Mouse (Mus musculus): ENCODE measurements around the gene Prkag1.

The Prkag1 gene

DNA sequence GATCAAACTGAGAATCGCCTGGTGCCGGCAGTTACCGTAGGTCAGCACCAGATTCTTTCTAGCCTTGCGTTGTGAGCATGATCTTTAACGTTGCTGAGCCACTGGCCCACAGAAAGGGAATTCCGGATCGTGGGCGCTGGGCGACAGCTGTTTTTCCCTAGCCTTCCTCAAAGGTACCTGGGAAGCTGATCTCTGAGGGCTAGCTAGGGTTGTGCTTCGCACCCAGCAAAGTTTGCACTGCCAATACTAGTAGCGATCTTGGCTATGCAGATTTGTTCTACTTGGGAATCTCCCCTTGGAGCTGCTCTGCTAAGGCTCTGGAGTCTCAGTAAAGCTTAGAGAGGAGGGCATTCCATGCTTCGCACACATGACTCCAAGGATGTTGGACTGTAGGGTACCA is 40.1 kb downstream of the Prkag1 start:
- DNase-seq = no peak

DNA sequence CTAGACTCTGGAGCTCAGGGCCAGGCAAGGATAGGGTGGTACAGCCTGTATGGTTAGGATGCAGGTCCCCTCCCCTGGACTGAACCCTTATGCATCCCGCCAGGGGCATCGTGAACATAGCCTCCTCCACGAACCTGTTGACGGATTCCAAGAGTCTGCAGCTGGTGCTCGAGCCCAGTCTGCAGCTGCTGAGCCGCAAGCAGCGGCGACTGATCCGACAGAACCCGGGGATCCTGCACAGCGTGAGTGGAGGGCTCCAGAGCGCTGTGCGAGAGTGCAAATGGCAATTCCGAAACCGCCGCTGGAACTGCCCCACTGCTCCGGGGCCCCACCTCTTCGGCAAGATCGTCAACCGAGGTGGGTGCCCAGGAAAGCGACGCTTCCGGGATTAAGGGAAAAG is 40.6 kb downstream of the Prkag1 start:
- DNase-seq = no peak

DNA sequence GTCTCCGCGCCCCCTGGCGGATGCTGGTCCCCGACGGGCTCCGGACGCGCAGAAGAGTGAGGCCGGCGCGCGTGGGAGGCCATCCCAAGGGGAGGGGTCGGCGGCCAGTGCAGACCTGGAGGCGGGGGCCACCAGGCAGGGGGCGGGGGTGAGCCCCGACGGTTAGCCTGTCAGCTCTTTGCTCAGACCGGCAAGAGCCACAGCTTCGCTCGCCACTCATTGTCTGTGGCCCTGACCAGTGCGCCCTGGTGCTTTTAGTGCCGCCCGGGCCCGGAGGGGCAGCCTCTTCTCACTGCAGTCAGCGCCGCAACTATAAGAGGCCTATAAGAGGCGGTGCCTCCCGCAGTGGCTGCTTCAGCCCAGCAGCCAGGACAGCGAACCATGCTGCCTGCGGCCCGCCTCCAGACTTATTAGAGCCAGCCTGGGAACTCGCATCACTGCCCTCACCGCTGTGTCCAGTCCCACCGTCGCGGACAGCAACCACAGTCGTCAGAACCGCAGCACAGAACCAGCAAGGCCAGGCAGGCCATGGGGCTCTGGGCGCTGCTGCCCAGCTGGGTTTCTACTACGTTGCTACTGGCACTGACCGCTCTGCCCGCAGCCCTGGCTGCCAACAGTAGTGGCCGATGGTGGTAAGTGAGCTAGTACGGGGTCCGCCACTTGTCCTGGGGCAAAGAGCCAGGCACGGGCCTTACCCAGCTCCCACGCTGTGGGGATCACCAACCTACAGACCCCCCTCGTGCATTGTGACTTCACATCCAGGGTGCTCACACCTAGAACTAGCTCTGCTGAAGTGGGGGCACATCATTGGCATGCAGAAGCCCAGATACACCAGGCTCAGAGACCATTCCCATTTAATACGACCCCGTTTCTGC is 41.4 kb downstream of the Prkag1 start, which contains the start of gene Wnt1:
TSS of gene Wnt1 (plus strand) at position 197 of the 875 bp plus-strand sequence.
- DNase-seq = no peak

DNA sequence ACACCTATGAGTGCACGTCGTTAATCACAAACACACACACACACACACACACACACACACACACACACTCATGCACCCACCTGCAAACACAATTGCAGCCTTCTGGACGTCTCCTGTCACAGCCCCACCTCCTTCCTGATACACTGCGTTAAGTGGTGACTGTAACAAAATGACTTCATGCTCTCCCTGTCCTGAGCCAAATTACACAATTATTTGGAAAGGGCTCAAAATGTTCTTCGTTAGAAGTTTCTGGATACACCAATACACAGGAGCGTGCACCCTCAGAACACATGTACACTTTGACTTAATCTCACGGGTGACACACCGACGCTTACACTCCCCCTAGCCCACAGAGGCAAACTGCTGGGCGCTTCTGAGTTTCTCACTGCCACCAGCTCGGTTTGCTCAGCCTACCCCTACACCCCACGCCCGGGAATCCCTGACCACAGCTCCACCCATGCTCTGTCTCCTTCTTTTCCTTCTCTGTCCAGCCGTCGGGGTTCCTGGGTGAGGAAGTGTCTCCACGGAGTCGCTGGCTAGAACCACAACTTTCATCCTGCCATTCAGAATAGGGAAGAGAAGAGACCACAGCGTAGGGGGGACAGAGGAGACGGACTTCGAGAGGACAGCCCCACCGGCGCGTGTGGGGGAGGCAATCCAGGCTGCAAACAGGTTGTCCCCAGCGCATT is 42.2 kb downstream of the Prkag1 start:
- no peak for DNase-seq

DNA sequence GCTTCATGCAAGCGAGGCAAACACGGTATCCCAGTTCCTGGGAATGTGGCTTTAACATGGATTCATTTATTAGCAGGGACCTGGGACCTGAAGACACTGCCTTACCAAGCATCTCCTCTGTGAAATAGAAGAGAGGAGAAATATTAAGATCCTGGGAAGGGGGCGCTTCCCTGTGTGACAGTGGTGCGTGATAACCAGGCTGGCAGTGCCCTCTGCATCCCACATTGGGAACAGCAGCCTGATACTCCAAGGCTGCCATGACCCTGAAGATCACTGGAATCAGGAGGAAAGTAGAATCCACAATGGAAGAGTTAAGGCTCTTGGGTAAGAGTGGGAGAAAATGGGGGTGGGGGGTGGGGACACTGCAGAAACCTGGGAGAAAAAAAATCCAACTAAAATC is 43.4 kb downstream of the Prkag1 start:
- no peak for DNase-seq

DNA sequence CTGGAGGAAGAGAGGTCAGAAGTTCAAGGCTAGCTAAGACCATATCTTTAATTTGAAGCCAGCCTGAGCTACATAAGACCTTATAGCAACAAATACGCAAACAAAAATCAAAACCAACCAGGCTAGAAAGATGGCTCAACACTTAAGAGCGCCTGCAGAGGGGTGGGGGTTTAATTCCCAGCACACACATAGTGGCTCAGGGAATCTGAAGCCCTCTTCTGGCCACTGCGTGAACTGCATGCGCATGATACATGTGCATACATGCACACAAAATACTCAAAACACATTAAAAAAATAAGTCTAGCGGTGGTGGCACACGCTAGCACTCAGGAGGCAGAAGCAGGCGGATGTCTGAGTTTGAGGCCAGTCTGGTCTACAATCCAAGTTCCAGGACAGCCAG is 45.6 kb downstream of the Prkag1 start:
- no peak for DNase-seq

DNA sequence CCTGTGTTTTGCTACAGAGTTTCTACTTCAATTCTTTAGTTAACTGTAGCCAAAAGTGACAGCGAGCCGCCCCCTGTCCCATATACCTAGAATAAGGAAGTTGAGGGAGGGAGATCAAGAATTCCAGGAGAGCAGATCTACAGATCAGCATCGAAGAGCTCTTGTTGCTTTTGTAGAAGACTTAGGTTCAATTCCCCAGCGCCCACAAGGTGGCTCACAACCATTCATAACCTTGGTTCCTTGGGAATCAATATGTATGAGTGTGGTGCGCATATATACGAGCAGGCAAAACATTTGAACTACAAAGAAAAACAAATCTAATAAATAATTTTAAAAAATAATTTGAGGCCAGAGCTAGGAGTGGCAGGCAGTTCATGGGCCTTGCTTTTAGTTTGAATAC is 50.2 kb downstream of the Prkag1 start:
- DNase-seq = no peak

DNA sequence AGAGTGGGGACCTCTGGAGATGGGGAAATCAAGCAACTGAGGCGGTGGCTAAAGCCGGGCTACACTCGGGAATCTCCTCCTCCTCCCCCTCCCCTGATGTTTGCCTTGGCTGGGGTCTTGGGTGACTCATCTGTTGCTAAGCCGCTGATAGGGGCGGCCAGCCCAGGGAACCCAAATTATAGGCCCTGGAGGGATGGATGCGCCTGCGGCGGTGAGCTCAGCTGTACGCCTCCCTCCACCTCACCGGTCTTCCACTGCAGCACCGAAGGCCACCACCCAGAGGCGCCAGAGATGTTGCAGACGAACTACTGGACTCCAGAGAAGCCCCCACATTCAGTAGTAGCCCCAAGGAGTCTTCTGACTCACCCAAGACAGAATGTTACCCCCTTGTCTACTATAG is 50.7 kb downstream of the Prkag1 start:
- no peak for DNase-seq

DNA sequence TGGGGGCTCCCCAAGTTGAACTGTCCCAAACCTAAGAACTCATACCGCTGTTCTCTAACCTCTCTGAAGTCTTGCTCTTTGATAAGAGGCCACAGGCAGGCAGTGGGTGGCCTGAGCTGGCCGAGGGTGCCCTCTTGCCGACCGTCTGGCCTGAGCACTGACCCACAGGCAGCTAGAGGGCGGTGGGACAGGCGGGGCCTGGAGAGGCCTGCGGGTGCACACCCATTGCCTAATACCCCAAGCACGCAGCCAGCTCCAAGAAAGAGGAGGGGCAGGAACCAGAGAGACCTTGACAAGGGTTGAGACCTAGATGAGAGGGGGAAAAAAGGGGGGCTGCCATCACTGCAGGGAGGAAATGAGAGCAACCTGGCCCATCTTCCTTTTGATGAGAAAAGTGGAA is 51.2 kb downstream of the Prkag1 start:
- DNase-seq = no peak

DNA sequence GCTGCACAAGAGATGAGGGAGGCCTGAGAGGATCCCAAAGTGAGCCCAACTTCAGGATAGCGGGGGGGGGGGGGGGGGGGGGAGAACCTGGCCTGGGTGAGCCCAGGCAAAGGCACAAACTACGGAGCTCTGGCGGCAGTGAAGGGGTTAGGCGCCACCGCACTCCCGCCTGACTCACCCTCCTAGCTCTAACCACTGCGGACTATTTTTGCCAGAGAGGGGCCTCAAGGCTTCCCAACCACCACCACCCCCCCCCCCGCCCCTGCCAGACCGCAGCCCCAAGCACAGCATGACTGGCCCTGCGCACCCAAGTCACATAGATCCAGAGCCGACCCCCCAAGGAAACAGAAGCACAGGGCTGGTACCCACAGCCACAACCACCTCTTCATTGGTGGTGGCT is 52.5 kb downstream of the Prkag1 start:
- DNase-seq = no peak

DNA sequence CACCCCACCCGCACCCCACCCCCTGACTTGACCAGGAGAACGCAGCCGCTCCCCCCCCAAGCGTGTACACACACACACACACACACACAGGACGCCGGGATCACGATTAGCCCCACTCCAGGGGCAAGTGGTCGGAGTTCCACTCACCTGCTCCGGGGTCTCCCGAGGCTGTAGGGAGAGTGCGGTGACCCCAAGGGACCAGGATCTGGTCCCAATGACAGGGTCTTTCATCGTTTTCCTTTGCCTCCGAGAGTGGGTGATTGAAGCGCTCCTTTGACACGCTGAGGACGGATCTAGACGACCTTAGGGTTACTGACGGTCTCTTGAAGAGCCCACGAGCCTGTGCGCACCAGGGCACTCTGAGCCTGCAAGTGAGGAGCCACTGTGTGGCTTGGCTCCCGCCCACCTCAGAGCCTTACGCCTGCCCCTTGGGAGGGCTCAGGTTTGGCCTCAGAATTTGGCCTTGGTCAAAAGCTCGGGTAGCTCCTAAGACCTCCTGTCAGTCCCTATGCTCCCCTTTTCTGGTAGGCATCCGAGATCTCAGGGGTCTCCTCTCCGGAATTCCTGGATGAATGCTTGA is 53.0 kb downstream of the Prkag1 start:
- DNase-seq = no peak

DNA sequence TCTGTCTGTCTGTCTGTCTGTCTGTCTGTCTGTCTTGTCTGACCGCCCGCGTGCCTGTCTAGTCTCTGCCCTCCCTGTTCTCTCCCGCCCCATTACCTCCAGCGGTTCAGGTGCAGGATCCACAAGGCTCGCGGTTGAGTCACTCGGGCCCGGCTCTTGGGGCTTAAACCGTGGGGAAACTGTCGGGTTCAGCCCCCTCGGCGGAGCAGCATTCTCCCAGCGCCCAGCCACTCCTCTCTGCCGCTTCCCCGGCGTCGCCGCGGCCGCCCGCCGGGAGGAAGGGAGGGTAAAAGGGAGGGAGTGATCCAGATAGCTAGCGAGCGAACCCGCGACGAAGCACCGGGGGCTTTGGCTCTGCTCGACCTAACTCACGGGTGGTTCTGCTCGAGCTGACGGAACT is 53.6 kb downstream of the Prkag1 start, which contains the start of gene Wnt10b:
TSS of gene Wnt10b (minus strand) at position 389 of the 400 bp plus-strand sequence.
- no peak for DNase-seq

DNA sequence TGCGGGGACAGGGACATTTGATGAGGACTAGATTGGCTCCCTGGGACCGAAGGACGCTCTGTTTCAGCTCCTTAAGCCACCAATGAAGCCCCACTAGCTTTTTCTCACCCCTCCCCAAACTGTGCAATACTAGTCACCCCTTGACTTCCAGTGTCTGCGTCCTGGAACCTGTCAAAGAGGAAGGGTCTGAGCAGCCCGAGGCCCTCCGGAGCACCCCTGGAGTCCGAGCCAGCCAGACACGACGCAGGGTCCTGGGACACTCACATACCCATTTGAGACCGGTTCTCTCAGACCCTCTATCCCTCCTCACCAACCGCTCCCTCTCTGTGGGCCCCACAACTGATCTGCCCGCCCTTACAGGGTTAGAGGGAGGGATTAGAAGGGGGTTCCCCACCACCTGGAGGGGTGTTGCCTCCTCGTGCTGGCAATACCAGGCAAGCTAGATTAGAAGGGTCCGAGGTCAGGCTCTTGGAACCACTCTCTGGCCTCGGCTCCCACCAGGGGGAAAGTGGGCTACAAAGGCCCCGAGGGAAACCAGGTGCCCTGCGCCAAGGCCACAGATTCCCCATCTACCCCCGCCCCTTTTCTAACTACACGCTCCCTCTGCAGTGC is 54.2 kb downstream of the Prkag1 start:
- DNase-seq = no peak

DNA sequence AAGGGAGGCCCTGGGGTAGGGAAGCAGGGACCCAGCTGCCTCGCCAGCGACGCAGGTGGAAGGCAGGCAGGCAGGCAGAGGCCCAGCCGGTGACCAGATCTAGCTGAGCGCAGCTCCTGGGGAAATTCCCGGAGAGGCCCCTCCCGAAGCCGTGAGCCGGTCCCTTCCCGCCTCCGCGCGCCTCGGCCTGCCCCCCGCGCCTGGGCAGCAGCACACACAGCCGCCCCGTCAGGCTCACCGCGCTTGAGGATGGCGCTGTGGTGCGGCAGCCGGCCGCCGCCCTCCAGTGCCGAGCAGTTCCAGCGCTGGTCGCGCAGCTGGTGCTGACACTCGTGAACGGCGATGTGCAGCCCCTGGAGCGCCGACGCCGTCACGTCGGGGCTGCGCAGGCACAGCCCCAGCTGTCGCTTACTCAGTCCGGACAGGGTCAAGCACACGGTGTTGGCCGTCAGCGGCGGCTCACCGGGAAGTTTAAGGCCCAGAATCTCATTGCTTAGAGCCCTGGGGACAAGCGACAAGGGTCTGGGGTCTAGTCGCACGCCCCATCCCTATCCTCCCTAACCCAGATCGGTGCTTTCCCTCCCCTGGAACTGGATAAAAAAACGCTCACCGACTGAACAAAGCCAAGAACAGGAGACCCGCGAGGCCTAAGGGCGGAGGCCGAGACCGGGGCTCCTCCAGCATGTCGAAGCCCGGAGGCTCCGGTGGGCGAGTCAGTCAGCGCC is 54.9 kb downstream of the Prkag1 start:
- no peak for DNase-seq

DNA sequence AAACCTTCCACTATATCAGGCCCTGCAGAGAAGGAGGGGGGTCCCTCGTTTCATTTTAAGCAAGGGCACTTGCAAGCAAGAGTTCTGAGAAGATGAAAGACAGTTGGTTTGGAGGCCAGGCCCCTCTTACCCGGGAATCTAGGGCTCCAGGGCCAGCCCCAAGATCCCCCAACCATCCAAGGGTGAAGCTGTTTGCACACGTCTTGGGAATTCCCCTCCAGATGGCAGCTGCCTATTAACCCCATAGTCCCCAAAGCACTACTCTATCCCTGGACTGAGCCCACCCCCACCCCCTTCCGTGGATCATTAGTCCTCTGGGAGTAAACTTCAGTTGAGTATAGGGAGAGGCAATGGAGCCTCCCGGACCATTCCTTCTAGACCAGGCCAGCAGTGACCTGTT is 55.8 kb downstream of the Prkag1 start:
- DNase-seq = no peak

DNA sequence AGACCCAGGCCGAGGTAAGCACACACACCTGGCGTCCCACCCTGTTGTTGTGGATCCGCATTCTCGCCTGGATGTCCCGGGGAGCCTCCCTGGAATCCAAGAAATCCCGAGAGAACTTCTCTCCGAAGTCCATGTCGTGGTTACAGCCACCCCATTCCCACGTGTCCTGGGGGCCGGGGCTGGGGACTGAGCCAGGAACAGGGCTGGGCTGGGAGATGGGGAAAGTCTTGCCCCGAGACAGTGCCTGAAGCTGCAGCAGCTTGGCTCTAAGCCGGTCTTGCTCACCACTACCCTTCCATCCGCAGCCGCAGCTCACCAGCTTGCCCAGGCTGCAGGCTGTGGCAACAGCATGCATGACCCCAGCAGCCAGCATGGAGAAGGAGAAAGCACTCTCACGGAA is 57.2 kb downstream of the Prkag1 start:
- no peak for DNase-seq

DNA sequence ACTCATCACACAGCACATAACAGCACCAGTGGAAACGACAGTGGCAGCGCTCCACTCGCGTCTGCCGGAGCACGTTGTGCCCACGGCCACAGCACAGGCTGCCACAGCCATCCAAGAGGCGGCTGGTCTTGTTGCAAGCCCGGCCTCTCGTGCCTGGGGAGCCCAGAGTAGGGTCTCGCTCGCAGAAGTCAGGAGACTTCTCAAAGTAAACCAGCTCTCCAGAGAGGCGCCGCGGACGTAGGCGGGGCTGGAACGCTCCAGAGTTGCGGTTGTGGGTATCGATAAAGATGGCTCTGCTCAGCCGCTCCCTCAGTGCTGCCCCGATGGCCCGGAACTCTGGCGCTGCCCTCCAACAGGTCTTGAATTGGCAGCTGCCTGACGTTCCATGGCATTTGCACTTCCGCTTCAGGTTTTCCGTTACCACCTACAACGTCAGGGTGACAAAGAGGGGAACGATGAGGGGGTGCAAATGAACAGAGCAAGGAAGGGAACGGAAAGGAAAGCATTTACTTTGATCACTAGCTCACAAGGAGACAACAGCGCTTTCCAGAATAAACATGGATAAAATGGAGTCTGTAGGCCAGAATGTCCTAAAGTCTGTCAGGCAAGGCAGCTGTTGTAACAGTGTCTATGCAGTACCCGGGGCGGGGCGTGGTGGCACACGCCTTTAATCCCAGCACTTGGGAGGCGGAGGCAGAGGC is 58.7 kb downstream of the Prkag1 start:
- no peak for DNase-seq

DNA sequence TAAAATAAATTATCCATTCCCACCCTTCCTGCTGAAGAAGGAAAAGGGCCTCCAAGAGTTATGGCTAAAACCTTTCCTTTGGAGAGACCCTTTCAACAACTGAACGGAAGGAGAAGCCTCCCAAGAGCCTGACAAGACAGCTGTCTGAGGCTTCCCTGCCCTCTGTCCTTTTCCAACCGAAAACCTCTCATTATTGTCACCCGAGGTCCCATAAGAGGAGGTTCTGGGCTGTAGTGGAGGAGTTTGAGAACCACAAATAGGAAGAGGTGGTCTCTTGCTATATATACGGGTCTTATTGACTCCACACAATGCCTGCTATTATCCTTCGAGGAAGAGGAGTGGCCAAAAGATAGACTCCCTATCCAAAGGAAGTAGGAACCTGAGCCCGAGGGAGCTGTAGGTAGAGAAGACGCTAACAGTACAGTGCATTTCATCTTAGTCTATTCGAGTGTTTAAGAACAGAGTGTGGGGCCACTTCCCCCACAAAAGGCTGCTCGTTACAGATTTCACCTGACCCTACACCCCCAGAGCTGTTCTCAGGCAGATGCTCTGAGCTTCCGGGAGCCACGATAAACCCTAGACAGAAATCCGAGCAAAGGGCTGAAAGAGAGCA is 59.4 kb downstream of the Prkag1 start:
- DNase-seq = no peak

DNA sequence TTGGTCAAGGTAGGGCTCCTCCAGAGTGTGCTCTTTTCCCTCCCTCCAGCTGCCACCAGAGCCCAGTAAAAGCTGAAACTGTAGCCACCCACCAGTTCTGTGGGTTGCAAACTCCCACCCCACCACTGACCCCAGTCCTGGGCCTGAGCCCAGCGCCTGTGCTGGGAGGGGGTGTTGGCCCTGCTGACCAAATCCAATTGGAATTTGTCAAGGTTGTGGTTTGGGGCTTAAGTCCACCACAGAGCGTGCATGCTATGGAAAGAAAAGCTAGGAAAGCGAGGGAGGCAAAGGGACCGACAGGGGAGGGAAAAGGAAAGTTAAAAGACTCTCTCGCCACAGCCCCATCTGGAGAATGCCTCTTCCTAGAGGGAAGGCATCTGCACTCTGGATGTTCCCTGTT is 63.1 kb downstream of the Prkag1 start:
- no peak for DNase-seq

DNA sequence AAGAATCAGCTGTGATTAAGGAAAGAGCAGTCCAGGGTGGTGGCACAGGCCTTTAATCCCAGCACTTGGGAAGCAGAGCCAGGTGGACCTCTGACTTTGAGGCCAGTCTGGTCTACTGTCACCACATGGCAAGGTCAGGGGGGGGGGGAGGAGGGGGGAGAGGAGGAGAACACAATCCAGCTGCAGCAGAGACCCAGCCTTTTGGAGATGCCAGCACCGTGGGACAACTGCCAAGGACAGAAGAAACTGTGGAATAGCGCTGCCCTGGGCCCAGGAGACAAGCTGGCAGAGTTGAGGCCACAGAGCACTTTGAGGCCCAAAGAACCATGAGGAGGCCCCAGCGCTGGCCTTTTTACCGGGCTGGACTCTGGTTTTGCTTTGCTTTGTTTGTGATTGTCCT is 65.4 kb downstream of the Prkag1 start:
- DNase-seq = no peak
